Mouse (Mus musculus) spleen, postnatal 36 days (tissue): ENCODE results near the gene Mrpl53.
A peak's percentile ranks its signal among the peaks of the same experiment; 100 is the strongest.

Experiments
- DNase-seq, 2 experiments: peaks; one replicate each; pipeline ENCODE4 v3.0.0; 2022; ENCODE audit warnings: low spot score in 2 of 2, mixed read lengths in 1 of 2

The Mrpl53 gene

DNA sequence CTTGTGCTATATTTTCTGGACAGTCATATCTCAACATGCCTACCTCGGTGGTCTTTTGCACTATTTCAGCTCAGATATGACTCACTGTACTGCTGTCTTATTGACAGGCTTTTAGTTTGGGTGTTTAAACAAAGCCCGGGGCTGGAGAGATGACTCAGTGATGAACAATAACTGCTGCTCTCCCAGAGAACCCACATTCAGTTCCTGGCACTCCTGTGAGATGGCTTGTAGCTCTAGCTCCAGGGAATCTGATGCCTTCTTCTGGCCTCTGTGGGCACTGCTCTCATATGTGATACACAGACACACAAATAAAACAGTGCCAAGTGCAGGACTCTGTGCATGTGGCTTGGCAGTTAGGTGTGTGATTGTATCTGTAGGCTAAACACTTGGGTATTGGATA is 36.4 kb downstream of the Mrpl53 start:
- no peak for DNase-seq

DNA sequence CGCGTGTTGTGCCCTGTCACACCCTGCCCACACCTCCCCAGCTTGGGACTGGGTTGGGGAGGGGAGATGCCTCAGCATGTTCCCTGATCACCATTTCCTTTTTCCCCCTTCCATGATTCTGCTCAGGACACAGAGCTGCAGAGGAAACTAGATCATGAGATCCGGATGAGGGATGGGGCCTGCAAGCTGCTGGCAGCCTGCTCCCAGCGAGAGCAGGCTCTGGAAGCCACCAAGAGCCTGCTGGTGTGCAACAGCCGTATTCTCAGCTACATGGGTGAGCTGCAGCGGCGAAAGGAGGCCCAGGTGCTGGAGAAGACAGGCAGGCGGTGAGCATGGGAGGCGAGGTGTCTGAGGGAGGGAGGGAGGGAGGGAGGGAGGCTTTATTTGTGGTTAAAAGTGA is 37.0 kb downstream of the Mrpl53 start:
- no peak for DNase-seq

DNA sequence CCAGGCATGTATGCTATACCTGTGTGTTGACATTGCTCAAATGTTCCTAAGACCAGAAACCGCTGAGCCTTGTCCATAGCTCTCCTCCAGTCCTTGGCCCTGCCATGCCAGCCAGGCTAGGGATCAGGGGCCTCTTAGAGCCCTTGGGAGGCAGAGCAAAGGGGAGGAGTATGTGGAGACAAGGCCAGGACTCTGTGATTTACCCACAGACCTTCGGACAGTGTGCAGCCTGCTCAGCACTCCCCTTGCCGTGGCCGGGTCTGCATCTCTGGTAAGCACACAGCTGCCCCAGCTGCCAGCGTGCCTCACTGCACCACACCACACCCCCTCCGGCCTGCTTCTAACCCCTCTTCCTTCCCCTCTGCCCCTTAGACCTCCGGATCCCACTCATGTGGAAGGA is 38.4 kb downstream of the Mrpl53 start:
- no peak for DNase-seq

DNA sequence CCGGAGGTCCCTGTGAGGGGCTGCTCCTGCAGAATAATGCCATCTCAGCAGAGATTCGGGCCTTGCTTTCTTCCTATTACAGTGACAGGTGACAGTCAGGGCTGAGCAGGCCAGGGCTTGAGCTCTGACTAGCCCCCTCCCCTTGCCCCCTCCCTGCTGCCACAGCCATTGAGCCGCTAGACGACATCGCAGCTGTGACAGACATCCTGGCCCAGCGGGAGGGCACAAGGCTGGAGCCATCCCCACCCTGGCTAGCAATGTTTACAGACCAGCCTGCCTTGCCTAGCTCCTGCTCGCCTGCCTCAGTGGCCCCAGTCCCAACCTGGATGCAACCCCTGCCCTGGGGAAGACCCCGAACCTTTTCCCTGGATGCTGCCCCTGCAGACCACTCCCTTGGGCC is 42.9 kb downstream of the Mrpl53 start:
- no peak for DNase-seq

DNA sequence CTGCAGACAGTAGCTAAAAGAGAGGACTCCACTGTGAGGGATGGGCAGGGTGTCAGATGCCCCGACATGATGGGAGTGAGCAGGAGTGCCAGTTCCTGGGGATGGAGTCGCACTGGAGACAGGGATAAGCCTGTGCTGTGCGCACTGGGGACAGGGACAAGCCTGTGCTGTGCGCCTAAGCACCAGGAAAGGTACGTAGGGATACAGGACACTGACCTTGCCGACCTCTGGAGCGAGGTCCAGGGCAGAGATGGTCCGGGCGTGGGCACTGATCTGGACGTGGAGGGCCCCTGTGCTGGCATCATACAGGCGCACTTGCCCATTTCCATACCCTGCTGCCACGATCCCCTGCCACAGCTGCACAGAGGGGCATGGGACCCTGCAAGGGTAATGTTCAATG is 44.2 kb downstream of the Mrpl53 start:
- DNase-seq, result no peak

DNA sequence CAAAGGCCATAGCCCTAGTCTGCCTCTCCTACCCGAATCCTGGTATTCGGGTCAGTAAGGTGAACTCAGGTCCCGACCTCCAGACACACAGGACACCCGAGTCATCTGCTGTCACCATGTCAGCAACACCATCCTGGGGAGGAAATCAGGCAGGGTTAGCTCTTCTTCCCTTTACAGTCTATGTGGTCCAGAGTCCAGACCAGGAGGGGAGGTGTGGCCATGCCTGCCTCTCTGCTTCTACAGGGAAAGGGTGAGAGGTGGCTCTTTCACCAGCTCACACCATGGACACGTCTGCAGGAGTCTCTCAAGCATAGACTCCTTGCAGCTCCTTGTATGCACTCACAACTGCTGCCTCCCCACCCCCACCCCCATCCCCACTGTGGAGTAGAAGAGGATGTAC is 44.6 kb downstream of the Mrpl53 start:
- no peak for DNase-seq

DNA sequence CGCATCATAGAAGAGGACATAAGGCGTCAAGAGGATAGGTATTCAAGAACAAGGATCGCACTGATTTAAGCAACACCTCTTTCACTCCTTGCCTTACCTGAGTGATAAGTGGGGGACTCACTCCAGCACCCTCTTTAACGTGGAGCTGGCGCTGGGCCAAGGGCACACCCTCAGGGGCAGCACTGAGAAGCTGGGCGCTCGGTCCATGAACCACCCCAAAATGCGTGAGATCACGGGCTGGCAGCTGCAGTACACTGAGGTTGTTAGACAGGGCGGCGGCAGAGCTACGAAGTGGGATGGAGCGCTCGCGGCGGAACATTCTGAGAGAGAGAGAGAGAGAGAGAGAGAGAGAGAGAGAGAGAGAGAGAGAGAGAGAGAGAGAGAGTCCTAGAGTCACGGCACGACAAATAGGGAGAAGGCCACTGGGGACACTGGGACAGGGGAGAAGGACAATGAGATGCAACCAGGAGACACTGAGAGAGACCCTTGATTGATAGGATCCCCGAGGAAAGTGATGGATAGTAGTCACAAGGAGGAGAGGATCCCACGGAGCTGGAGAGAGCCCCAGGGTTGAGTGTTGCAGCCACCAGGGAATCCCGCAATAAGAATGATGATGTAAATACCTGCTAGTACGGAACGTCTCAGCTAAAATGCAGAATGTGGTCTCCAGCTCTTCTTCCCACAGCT is 46.9 kb downstream of the Mrpl53 start:
- no peak for DNase-seq

DNA sequence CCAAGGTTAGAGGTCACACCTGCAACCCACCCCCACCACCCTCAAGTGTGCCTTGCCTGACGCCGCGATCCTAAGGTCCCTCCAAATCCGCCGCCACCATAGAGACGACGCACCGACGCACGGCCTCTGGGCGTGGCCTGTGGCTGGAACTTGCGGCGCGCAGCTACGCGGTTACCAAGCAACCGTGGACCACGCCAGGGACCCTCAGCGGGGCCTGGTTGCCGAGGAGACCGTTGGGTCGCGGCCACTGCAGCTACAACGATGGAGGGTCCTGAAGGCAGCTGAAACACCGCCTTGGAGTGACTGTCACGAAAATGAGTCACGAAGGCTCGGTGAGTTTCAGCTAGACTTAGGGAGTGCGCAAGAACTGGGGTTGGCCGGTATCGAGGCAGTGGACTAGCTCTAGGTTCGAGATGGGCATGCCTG is 47.4 kb downstream of the Mrpl53 start, which contains the start of the genes Wdr54 and 1700003E16Rik:
TSS of gene Wdr54 (minus strand) at position 139 of the 426 bp plus-strand sequence.
TSS of gene 1700003E16Rik (plus strand) at position 146 of the 426 bp plus-strand sequence.
- peak; percentile 28 to 41 for DNase-seq

DNA sequence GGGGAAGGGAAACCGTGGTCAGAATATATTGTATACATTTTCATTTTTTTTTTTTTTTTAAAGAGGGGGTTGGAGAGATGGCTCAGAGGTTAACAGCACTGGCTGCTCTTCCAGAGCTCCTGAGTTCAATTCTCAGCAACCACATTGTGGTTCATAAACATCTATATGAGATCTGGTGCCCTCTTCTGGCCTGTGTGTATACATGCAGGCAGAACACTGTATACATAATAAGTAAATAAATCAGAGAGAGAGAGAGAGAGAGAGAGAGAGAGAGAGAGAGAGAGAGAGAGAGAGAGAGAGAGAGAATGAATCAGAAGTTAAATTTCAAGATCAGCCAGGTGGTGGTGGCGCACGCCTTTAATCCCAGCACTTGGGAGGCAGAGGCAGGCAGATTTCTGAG is 50.6 kb downstream of the Mrpl53 start:
- peak; percentile 27 to 45 for DNase-seq
